Mouse (Mus musculus) midbrain, postnatal 0 days (tissue): Measurements from ENCODE around the gene Prr13. TPM values are rescaled to one million over a fixed set of nuclear protein-coding genes. Genes with fewer than 3 reads are reported as not detected.

Experiments
- ATAC-seq: fragments of 200-750 bp; cut with Nextera tagmentation; 2 replicates; pipeline ENCODE4 v1.8.0; 2017; ENCODE audit warnings: moderate number of reproducible peaks, mild to moderate bottlenecking, moderate TSS enrichment, moderate library complexity; ENCODE audit not compliant: low FRiP score
- DNase-seq: peaks from one replicate; pipeline ENCODE4 v3.0.0-alpha.2; 2015; ENCODE audit warnings: low spot score
- H3K27ac ChIP-seq: fragments of 300-500 bp; sonication (generic); 2 replicates; pipeline ENCODE4 v1.5.1; 2014; ENCODE audit warnings: low read depth, mild to moderate bottlenecking, low read length, mixed read lengths
- H3K27me3 ChIP-seq: fragments of 300-500 bp; sonication (generic); 2 replicates; pipeline ENCODE4 v1.6.1; 2014; ENCODE audit warnings: low read length, control low read depth, mixed read lengths; ENCODE audit not compliant: insufficient read depth
- H3K36me3 ChIP-seq: fragments of 300-500 bp; sonication (generic); 2 replicates; pipeline ENCODE4 v1.6.1; 2014; ENCODE audit warnings: low read length, control low read depth, mixed read lengths; ENCODE audit not compliant: insufficient read depth
- H3K4me1 ChIP-seq: fragments of 300-500 bp; sonication (generic); 2 replicates; pipeline ENCODE4 v1.6.1; 2014; ENCODE audit warnings: mild to moderate bottlenecking, control low read depth, antibody characterized with exemption, low read length, mixed read lengths; ENCODE audit not compliant: insufficient read depth
- H3K4me2 ChIP-seq: fragments of 300-500 bp; sonication (generic); 2 replicates; pipeline ENCODE4 v1.6.1; 2014; ENCODE audit warnings: low read depth, mild to moderate bottlenecking, low read length, mixed read lengths; ENCODE audit not compliant: poor library complexity, severe bottlenecking
- H3K4me3 ChIP-seq: fragments of 300-500 bp; sonication (generic); 2 replicates; pipeline ENCODE4 v1.5.1; 2014; ENCODE audit warnings: low read depth, mild to moderate bottlenecking, low read length, moderate library complexity
- H3K9ac ChIP-seq: fragments of 300-500 bp; sonication (generic); replicated peaks from 2 replicates; pipeline ENCODE4 v1.6.1; 2014; ENCODE audit warnings: mild to moderate bottlenecking, low read length, moderate library complexity, mixed read lengths; ENCODE audit not compliant: poor library complexity, severe bottlenecking
- H3K9me3 ChIP-seq: fragments of 300-500 bp; sonication (generic); 2 replicates; pipeline ENCODE4 v1.6.1; 2016; ENCODE audit warnings: low read length, control low read depth
- CTCF ChIP-seq: IDR thresholded peaks from 2 replicates; pipeline ENCODE4 v1.5.1; 2016; ENCODE audit warnings: antibody characterized with exemption, mild to moderate bottlenecking
- WGBS: fragments of 180-500 bp; shearing (Covaris S2); extraction: QIAGEN DNeasy Blood & Tissue Kit; methylation state at CpG from one replicate; pipeline ENCODE4 v1.1.7; 2014; 5-methylcytosine and 5-hydroxymethylcytosine counted together
- polyA plus RNA-seq: library from polyadenylated mRNA; unstranded; fragments of >200 nt; fragmentation: Nextera tagmentation; extraction: Ambion mirVana; gene quantifications from 2 replicates; pipeline ENCODE4 v1.2.1, GENCODE M21; 2015
- total RNA-seq: library from RNA; depleted of rRNA; stranded (reverse); fragments of >200 nt; gene quantifications from 2 replicates; pipeline ENCODE4 v1.2.3, GENCODE M21; 2014; rRNA removed

The Prr13 gene
- total RNA-seq (23.1 and 23.2 TPM in 2 replicates), polyA plus RNA-seq (93.5 and 99.1 TPM in 2 replicates)

GRCm38 (mm10) chr15:102458904-102459317 lies at the start of gene Prr13:
Gene Prr13, plus strand, starts transcription at chr15:102459028.
- under 1% methylated on average over 19 of the region's 19 CpGs for WGBS
- ATAC-seq (peak; percentile 78; the same call in 1 of the 2 replicates), DNase-seq (peak; percentile 98)
- H3K9me3 ChIP-seq, result no peaks in the 10 kb centered on the region
- H3K27me3 ChIP-seq, result no peaks in the 10 kb centered on the region
- peak within 1 kb of the TSS; percentile 20; the same call in 1 of the 2 replicates for H3K9ac ChIP-seq
- peak; percentile 82 for TF ChIP-seq CTCF
- H3K36me3 ChIP-seq, result 0 out of 2 replicates have a peak, but pooled peaks cover 2% of the 10 kb centered on the region
- H3K4me1 ChIP-seq, result no peaks in the 10 kb centered on the region
- peak within 1 kb of the TSS; percentile 35 for H3K4me3 ChIP-seq
- peak within 1 kb of the TSS; percentile 52 for H3K4me2 ChIP-seq
- peak within 1 kb of the TSS; percentile 3 for H3K27ac ChIP-seq

- 91% methylated on average over 3 of the region's 3 CpGs for WGBS
- Histone ChIP-seq H3K4me1 (peaks cover 12% of the 10 kb centered on the region; the same call in 1 of the 2 replicates), H3K27ac (no peak overlapping the region), H3K4me2 (no peak overlapping the region), H3K4me3 (no peak overlapping the region), H3K36me3 (peaks cover 21% of the 10 kb centered on the region), H3K27me3 (no peaks in the 10 kb centered on the region), H3K9ac (no peak overlapping the region), H3K9me3 (no peaks in the 10 kb centered on the region)
- ATAC-seq (no peak), DNase-seq (no peak)
- TF ChIP-seq CTCF, result no peak
Observed at GRCm38 (mm10) chr15:102409286-102409685, 49.5 kb upstream of the Prr13 start.

DNA sequence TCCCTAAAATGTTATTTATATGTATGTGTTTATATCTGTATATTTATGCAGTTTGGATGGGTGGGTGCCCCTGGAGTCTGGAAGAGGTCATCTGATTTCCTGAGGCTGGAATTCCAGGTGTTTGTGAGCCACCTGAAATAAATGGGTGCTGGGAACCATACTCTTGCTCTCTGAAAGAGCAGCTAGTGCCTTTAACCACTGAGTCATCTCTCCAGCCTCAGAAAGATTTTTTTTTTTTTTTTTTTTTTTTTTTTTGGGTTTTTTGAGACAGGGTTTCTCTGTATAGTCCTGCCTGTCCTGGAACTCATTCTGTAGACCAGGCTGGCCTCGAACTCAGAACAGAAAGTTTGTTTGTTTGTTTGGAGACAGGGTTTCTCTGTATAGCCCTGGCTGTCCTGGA lies 47.8 kb upstream of the Prr13 start:
- peaks cover 21% of the 10 kb centered on the region for H3K36me3 ChIP-seq
- ATAC-seq (no peak), DNase-seq (no peak)
- no peak overlapping the region for H3K4me2 ChIP-seq
- no peak overlapping the region for H3K4me3 ChIP-seq
- H3K4me1 ChIP-seq, result peaks cover 12% of the 10 kb centered on the region; the same call in 1 of the 2 replicates
- no peaks in the 10 kb centered on the region for H3K27me3 ChIP-seq
- H3K27ac ChIP-seq, result no peak overlapping the region
- WGBS, result 92% methylated on average over 1 of the region's 1 CpGs
- no peaks in the 10 kb centered on the region for H3K9me3 ChIP-seq
- no peak overlapping the region for H3K9ac ChIP-seq
- no peak for TF ChIP-seq CTCF

DNA sequence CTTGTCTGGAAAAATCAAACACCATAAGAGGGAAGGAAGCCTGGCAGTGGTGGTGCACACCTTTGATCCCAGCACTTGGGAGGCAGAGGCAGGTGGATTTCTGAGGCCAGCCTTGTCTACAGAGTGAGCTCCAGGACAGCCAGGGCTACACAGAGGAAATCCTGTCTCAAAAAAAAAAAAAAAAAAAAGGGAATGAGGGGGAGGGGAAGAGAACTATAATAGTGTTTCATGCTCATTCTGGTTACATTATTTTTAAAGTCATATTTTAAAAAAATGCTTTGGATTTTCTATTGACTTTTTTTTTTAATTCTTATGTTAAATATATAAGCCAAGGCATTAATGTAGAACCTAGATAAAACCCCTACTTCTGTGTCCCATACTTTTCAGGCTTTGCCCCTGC lies 45.1 kb upstream of the Prr13 start:
- no peaks in the 10 kb centered on the region for H3K9me3 ChIP-seq
- peaks cover 4% of the 10 kb centered on the region; the same call in 1 of the 2 replicates for H3K4me1 ChIP-seq
- DNase-seq, result no peak
- peaks cover 12% of the 10 kb centered on the region for H3K36me3 ChIP-seq
- H3K9ac ChIP-seq, result no peak overlapping the region
- H3K4me2 ChIP-seq, result no peak overlapping the region
- H3K27ac ChIP-seq, result no peak overlapping the region
- ATAC-seq, result no peak
- no peak overlapping the region for H3K4me3 ChIP-seq
- H3K27me3 ChIP-seq, result no peaks in the 10 kb centered on the region
- no peak for TF ChIP-seq CTCF

DNA sequence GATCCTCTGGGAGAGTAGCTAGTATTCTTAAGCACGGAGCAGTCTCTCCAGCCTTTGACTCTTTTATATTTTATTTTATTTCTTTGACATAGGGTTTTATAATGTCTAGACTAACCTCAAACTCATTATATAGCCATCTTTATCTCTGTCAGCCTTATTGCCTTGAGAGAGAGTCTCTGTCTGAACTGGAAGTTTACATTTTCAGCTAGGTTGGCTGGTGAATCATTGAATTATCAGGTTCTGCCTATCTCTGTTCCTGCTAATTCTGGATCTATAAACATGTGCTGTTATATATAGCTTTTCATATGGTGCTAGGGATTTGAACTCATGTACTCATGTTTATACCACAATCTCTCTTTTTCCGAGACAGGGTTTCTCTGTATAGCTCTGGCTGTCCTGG lies 41.3 kb upstream of the Prr13 start:
- no peaks in the 10 kb centered on the region for H3K36me3 ChIP-seq
- TF ChIP-seq CTCF, result no peak
- no peak overlapping the region for H3K4me2 ChIP-seq
- no peaks in the 10 kb centered on the region for H3K9me3 ChIP-seq
- no peak overlapping the region for H3K27ac ChIP-seq
- no peaks in the 10 kb centered on the region for H3K4me1 ChIP-seq
- no peaks in the 10 kb centered on the region for H3K27me3 ChIP-seq
- H3K9ac ChIP-seq, result no peak overlapping the region
- no peak overlapping the region for H3K4me3 ChIP-seq
- WGBS, result 90% methylated on average over 2 of the region's 2 CpGs
- ATAC-seq (no peak), DNase-seq (no peak)

- DNase-seq (no peak), ATAC-seq (no peak)
- Histone ChIP-seq H3K4me3 (no peak overlapping the region), H3K4me2 (no peak overlapping the region), H3K9ac (no peak overlapping the region), H3K36me3 (no peaks in the 10 kb centered on the region; the same call in 1 of the 2 replicates), H3K27me3 (no peaks in the 10 kb centered on the region), H3K27ac (no peak overlapping the region), H3K9me3 (no peaks in the 10 kb centered on the region), H3K4me1 (no peaks in the 10 kb centered on the region)
- TF ChIP-seq CTCF, result no peak
- 72% methylated on average over 1 of the region's 1 CpGs for WGBS
Observed at GRCm38 (mm10) chr15:102420986-102421385, 37.8 kb upstream of the Prr13 start.
